Mouse (Mus musculus) duodenum, adult 2 months (tissue): ENCODE results near the gene Lce3f. TPM values are rescaled to one million over a fixed set of nuclear protein-coding genes. Genes with fewer than 3 reads are reported as not detected.

Experiments
- polyA plus RNA-seq: library from polyadenylated mRNA; depleted of rRNA; stranded (reverse); fragments of >200 nt; gene quantifications from 2 replicates; pipeline ENCODE4 v1.2.3, GENCODE M21; 2012; ENCODE audit warnings: low replicate concordance; rRNA removed

Gene Lce3f
- not detected in 2 replicates for polyA plus RNA-seq

GRCm38 (mm10) chr3:92991926-92992325, at the start of gene Lce3f:
Lce3f (plus strand) TSS chr3:92992226.

GRCm38 (mm10) chr3:92944186-92944585, 47.8 kb upstream of the Lce3f start, which contains the start of gene Lce3c:
Lce3c (plus strand) TSS chr3:92944486.

GRCm38 (mm10) chr3:92957090-92957489, 34.9 kb upstream of the Lce3f start, which contains the start of gene Lce3d:
Lce3d (plus strand) TSS chr3:92957390.

GRCm38 (mm10) chr3:92966761-92967160, 25.3 kb upstream of the Lce3f start, which contains the start of gene Lce3e:
Lce3e (plus strand) TSS chr3:92967061.

GRCm38 (mm10) chr3:93015460-93016104, 23.6 kb downstream of the Lce3f start, which contains the start of gene Crct1:
Crct1 (minus strand) TSS chr3:93015687.

GRCm38 (mm10) chr3:93018960-93019359, 26.9 kb downstream of the Lce3f start, which contains the start of gene Lce1m:
Lce1m (minus strand) TSS chr3:93019060.

Other genes starting within 250 kb of the Lce3f start
- not detected in 2 replicates for gene Lce1g, start 239.9 kb upstream of the Lce3f start, polyA plus RNA-seq
- gene Lce1h, start 227.2 kb upstream of the Lce3f start, polyA plus RNA-seq: not detected in 2 replicates
- gene Lce1i, start 213.3 kb upstream of the Lce3f start, polyA plus RNA-seq: not detected in 2 replicates
- not detected in 2 replicates for gene Lce1j, start 201.7 kb upstream of the Lce3f start, polyA plus RNA-seq
- gene Lce1k, start 184.3 kb upstream of the Lce3f start, polyA plus RNA-seq: not detected in 2 replicates
- not detected in 2 replicates for gene Kprp, start 165.0 kb upstream of the Lce3f start, polyA plus RNA-seq
- gene Lce1l, start 140.9 kb upstream of the Lce3f start, polyA plus RNA-seq: not detected in 2 replicates
- not detected in 2 replicates for gene 2310050C09Rik, start 122.0 kb upstream of the Lce3f start, polyA plus RNA-seq
- not detected in 2 replicates for gene Lce3a, start 66.0 kb upstream of the Lce3f start, polyA plus RNA-seq
- not detected in 2 replicates for gene Lce3b, start 59.2 kb upstream of the Lce3f start, polyA plus RNA-seq
- gene Lce3c, start 47.7 kb upstream of the Lce3f start, polyA plus RNA-seq: not detected in 2 replicates
- not detected in 2 replicates for gene Lce3d, start 34.8 kb upstream of the Lce3f start, polyA plus RNA-seq
- gene Lce3e, start 25.2 kb upstream of the Lce3f start, polyA plus RNA-seq: not detected in 2 replicates
- gene Crct1, start 23.5 kb downstream of the Lce3f start, polyA plus RNA-seq: 0.17 TPM in 1 of 2 replicates, not detected in the other
- not detected in 2 replicates for gene Lce1m, start 26.8 kb downstream of the Lce3f start, polyA plus RNA-seq
- gene Gm4858, start 76.6 kb downstream of the Lce3f start, polyA plus RNA-seq: not detected in 2 replicates
- not detected in 2 replicates for gene Crnn, start 152.6 kb downstream of the Lce3f start, polyA plus RNA-seq
- not detected in 2 replicates for gene Flg2, start 205.1 kb downstream of the Lce3f start, polyA plus RNA-seq